Mouse (Mus musculus) liver, embryonic 12.5 days (tissue): ENCODE measurements around the gene F2rl1. TPM values are rescaled to one million over a fixed set of nuclear protein-coding genes. Genes with fewer than 3 reads are reported as not detected.

Source experiments
- ATAC-seq: fragments of 200-750 bp; cut with Nextera tagmentation; 2 replicates; pipeline ENCODE4 v1.8.0; 2017; ENCODE audit warnings: moderate number of reproducible peaks, mild to moderate bottlenecking, moderate library complexity
- H3K27ac ChIP-seq: fragments of 300-500 bp; sonication (generic); 2 replicates; pipeline ENCODE4 v1.5.1; 2016; ENCODE audit warnings: mild to moderate bottlenecking
- H3K27me3 ChIP-seq: fragments of 300-500 bp; sonication (generic); replicated peaks from 2 replicates; pipeline ENCODE4 v1.6.1; 2016; ENCODE audit warnings: mild to moderate bottlenecking, moderate library complexity
- H3K36me3 ChIP-seq: fragments of 300-500 bp; sonication (generic); 2 replicates; pipeline ENCODE4 v1.6.1; 2016; ENCODE audit warnings: mild to moderate bottlenecking, moderate library complexity
- H3K4me1 ChIP-seq: fragments of 300-500 bp; sonication (generic); 2 replicates; pipeline ENCODE4 v1.6.1; 2016
- H3K4me2 ChIP-seq: fragments of 300-500 bp; sonication (generic); 2 replicates; pipeline ENCODE4 v1.6.1; 2016; ENCODE audit warnings: mild to moderate bottlenecking, moderate library complexity
- H3K4me3 ChIP-seq: fragments of 300-500 bp; sonication (generic); 2 replicates; pipeline ENCODE4 v1.5.1; 2016; ENCODE audit warnings: mild to moderate bottlenecking, moderate library complexity
- H3K9ac ChIP-seq: fragments of 300-500 bp; sonication (generic); 2 replicates; pipeline ENCODE4 v1.6.1; 2016; ENCODE audit warnings: mild to moderate bottlenecking, moderate library complexity
- H3K9me3 ChIP-seq: fragments of 300-500 bp; sonication (generic); replicated peaks from 2 replicates; pipeline ENCODE4 v1.6.1; 2016; ENCODE audit warnings: mild to moderate bottlenecking, moderate library complexity
- WGBS: fragments of 180-500 bp; shearing (Covaris S2); methylation state at CpG from one replicate; pipeline ENCODE4 v1.1.7; 2016; ENCODE audit not compliant: insufficient replicate concordance; 5-methylcytosine and 5-hydroxymethylcytosine counted together
- polyA plus RNA-seq: library from polyadenylated mRNA; unstranded; fragments of >200 nt; fragmentation: Nextera tagmentation; extraction: Ambion mirVana; gene quantifications from 2 replicates; pipeline ENCODE4 v1.2.1, GENCODE M21; 2016

F2rl1 gene
- polyA plus RNA-seq, 1 experiment from 2014 or later = 0.12 TPM

DNA sequence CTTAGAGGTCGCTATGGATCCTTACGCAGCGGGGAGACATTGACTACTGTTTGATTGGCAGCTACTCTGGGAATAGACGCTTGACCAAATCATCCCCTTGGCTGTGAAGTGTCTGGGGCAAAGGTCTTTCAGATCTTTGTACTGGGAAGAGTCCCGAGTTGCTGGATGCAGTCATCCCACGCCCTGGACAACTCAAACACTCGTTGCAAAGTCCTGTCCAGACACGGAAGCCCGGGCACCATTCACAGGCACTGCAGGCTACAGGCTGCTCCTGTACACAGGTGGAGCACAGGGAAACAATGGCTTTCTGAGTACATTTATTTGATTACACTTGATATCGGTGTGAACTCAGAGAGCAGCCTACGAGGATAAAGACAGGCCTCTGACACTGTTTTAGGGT is 33.7 kb downstream of the F2rl1 start:
- 61% methylated on average over 11 of the region's 11 CpGs for whole genome bisulfite sequencing
- ATAC-seq = no peak
- Histone ChIP-seq H3K4me1 (no peaks in the 10 kb centered on the region; the same call in 1 of the 2 replicates), H3K9ac (no peak overlapping the region), H3K36me3 (no peaks in the 10 kb centered on the region), H3K27ac (no peak overlapping the region), H3K27me3 (no peaks in the 10 kb centered on the region), H3K9me3 (no peaks in the 10 kb centered on the region), H3K4me3 (no peak overlapping the region), H3K4me2 (no peak overlapping the region)

DNA sequence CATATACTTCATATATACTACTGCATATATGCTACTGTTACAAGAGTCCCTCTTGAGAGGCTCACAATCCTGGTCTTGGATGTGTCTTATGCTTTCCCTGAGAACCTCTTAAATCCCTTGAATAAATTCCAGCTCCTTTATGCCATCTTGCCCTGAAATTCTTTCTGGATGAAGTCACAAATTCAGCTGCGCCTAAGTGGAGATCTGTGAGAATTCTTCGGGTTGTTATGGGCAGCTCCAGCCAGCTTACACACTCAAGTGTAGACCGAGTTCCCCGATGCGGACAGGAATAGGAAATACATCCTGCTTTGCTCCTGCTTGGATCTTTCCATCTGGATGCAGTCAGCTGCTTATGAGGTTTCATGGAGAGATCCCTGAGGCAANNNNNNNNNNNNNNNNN is 40.4 kb downstream of the F2rl1 start:
- WGBS = 49% methylated on average over 5 of the region's 5 CpGs
- Histone ChIP-seq H3K27me3 (peaks cover 23% of the 10 kb centered on the region), H3K4me2 (no peak overlapping the region), H3K4me1 (no peaks in the 10 kb centered on the region), H3K9ac (no peak overlapping the region), H3K9me3 (no peaks in the 10 kb centered on the region), H3K4me3 (no peak overlapping the region), H3K36me3 (no peaks in the 10 kb centered on the region), H3K27ac (no peak overlapping the region)
- ATAC-seq = no peak

DNA sequence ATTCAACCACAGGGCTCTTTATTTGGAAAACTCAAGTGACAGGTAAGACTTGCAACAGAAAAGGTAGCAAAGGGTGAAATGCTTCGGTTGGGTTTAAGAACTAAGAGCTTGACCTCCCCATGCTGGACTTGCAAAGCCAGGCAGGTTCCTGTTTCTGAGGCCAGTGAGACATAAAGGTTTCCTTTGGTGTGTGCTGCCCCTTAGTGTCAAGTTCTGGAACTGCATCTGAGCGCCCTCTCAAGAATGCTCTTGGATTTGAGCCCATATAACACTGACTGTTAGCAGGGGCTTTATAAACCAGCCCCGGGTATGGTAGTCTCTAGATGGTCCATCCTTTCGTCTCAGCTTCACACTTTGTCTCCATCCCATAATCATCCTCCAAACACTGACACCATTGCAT is 43.6 kb downstream of the F2rl1 start:
- Histone ChIP-seq H3K4me1 (no peaks in the 10 kb centered on the region), H3K4me3 (no peak overlapping the region), H3K9ac (no peak overlapping the region), H3K9me3 (no peaks in the 10 kb centered on the region), H3K27ac (no peak overlapping the region), H3K4me2 (no peak overlapping the region), H3K27me3 (peaks cover 38% of the 10 kb centered on the region), H3K36me3 (no peaks in the 10 kb centered on the region)
- 7% methylated on average over 4 of the region's 4 CpGs for WGBS
- no peak for ATAC-seq

DNA sequence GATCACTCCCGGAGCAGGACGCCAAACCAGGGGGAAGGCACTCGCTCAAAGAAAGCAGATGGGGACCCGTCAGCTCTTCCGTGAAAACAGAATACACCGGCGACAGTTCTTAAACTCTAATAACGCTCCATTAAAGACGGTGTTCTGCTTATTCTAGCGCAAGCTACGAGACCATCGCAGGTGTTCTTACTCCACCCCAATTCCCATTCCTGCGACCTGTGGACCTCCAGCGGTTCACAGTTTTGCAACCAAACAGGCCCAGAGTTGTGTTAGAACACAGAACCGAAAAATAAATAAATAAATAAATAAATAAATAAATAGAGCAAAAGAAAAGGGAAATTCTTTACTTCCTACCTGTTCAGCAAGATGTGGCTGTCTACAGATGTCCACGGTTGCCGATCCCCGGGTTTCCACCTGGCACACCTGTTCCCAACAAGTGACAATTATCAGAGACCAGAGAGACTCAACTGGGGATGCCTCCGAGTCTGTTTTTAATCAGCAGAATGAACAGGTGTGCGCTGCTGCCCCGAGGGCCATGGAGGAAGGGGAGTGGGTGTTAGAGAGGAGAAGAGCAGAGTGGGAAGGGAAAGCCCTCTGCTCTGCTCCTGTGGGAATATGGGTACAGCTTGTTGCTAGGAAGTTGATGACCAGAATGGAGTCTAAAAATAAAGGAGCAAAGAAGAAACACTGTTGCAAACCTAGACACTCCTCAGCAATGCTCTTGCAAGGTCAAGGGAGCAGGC is 46.2 kb downstream of the F2rl1 start, which contains the start of gene S100z:
Gene S100z, minus strand, starts transcription at position 51 of the 743 bp plus-strand sequence.
- peaks cover 25% of the 10 kb centered on the region for H3K4me1 ChIP-seq
- WGBS = 76% methylated on average over 21 of the region's 21 CpGs
- H3K9me3 ChIP-seq = no peaks in the 10 kb centered on the region
- no peak for ATAC-seq
- H3K4me3 ChIP-seq = no peak within 1 kb of the TSS
- H3K4me2 ChIP-seq = no peak within 1 kb of the TSS
- H3K27ac ChIP-seq = no peak within 1 kb of the TSS
- no peak within 1 kb of the TSS for H3K9ac ChIP-seq
- peaks cover 33% of the 10 kb centered on the region for H3K27me3 ChIP-seq
- no peaks in the 10 kb centered on the region for H3K36me3 ChIP-seq

DNA sequence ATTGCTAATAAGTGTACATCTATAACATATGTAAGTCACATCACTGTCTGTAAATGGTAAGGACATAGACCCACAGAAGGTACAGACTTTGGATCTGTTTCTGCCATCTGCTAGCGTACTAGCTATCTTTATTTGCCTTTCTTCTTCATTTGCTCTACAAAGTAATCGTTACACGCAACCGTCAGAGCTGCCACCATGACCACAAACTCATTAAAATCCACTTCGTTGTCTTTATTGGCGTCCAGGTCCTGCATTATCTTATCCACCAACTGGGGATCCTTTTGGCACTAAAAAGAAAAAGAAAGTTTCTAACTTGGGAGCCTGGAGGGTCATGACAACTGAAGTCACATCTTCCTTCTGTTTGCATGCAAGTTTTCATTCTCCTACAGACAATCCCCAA is 47.9 kb downstream of the F2rl1 start:
- Histone ChIP-seq H3K9me3 (0 out of 2 replicates have a peak, but pooled peaks cover 3% of the 10 kb centered on the region), H3K27me3 (peaks cover 25% of the 10 kb centered on the region), H3K4me2 (no peak overlapping the region), H3K4me1 (peaks cover 28% of the 10 kb centered on the region), H3K27ac (no peak overlapping the region), H3K36me3 (no peaks in the 10 kb centered on the region), H3K9ac (no peak overlapping the region), H3K4me3 (no peak overlapping the region)
- ATAC-seq = no peak
- 37% methylated on average over 6 of the region's 6 CpGs for WGBS

DNA sequence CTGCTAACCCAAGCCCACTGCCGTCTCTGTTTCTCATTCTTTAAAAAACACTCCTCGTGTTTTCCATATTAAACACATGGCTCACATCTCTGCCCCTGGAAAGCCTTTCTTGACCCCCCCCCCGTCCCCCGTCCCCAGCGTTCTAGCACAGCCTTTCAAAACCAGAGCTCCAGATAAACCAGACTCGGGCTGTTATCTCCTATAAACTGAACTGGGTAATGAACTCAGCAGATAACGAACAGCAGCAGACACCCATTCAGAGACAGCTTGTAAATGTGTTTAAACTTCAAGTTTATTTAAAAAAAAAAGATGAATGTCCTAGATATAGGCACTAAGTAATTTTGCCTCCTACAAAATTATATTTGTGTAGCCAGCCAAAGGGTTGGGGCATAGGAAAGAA is 49.9 kb downstream of the F2rl1 start:
- ATAC-seq = peak; percentile 73
- H3K4me1 ChIP-seq = peaks cover 28% of the 10 kb centered on the region
- peak overlapping the region; percentile 28 for H3K4me2 ChIP-seq
- peaks cover 17% of the 10 kb centered on the region for H3K27me3 ChIP-seq
- WGBS = 18% methylated on average over 7 of the region's 7 CpGs
- no peak overlapping the region for H3K27ac ChIP-seq
- 0 out of 2 replicates have a peak, but pooled peaks cover 5% of the 10 kb centered on the region for H3K9me3 ChIP-seq
- no peak overlapping the region for H3K9ac ChIP-seq
- no peak overlapping the region for H3K4me3 ChIP-seq
- H3K36me3 ChIP-seq = no peaks in the 10 kb centered on the region

DNA sequence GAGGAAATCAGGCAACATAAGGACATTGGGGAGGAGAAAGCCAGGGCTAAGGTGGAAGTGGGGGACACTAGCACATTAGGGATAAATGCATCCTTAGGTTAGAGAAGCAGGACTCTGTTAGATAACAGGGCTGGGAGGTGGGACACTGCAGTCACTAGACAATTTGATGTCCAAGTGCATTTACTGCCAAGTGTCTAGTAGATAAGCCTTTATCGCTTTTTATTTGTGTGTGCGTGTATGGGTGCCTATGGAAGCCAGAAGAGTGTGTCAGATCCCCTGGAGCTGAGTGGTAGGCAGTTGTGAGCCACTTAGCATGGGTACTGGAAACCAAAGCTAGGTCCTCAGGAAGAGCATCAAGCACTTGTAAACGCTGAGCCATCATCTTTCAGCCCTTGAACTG is 50.7 kb downstream of the F2rl1 start:
- WGBS = 43% methylated on average over 3 of the region's 3 CpGs
- Histone ChIP-seq H3K4me3 (no peak overlapping the region), H3K9me3 (0 out of 2 replicates have a peak, but pooled peaks cover 5% of the 10 kb centered on the region), H3K36me3 (no peaks in the 10 kb centered on the region), H3K4me1 (peaks cover 28% of the 10 kb centered on the region), H3K27me3 (peaks cover 17% of the 10 kb centered on the region), H3K4me2 (peak overlapping the region; percentile 28), H3K9ac (no peak overlapping the region), H3K27ac (peak overlapping the region; percentile 36; the same call in 1 of the 2 replicates)
- ATAC-seq = peak; percentile 84

DNA sequence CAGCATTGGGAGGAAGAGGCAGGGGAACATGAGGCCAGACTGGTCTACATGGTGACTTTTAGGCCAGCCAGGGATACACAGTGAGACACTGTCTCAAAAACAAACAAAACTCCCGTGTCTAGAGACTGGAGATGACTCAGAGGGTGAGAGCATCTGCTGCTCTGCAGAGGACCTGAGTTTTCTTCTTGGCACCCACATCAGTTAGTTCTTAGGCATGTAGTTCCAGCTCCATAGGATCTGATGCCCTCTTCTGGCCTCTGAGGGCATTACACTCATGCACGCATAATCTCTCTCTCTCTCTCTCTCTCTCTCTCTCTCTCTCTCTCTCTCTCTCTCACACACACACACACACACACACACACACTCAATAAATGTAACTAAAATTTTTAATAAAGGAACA is 54.1 kb downstream of the F2rl1 start:
- no peak for ATAC-seq
- Histone ChIP-seq H3K9ac (no peak overlapping the region), H3K4me2 (no peak overlapping the region), H3K9me3 (0 out of 2 replicates have a peak, but pooled peaks cover 5% of the 10 kb centered on the region), H3K27ac (no peak overlapping the region), H3K27me3 (peaks cover 19% of the 10 kb centered on the region), H3K4me3 (no peak overlapping the region), H3K4me1 (peaks cover 24% of the 10 kb centered on the region), H3K36me3 (no peaks in the 10 kb centered on the region)
- 55% methylated on average over 2 of the region's 2 CpGs for WGBS

Other genes starting within 250 kb of the F2rl1 start
- gene Zbed3, start 201.6 kb downstream of the F2rl1 start, polyA plus RNA-seq = 13.2 and 14.4 TPM in 2 replicates
- 32.5 and 33.3 TPM in 2 replicates for gene Aggf1, start 149.9 kb downstream of the F2rl1 start, polyA plus RNA-seq
- not detected in 2 replicates for gene Crhbp, start 80.3 kb downstream of the F2rl1 start, polyA plus RNA-seq
- not detected in 2 replicates for gene S100z, start 46.5 kb downstream of the F2rl1 start, polyA plus RNA-seq
- gene F2r, start 93.3 kb upstream of the F2rl1 start, polyA plus RNA-seq = 84.2 and 84.3 TPM in 2 replicates
- 22.0 and 23.5 TPM in 2 replicates for gene F2rl2, start 171.6 kb upstream of the F2rl1 start, polyA plus RNA-seq